Mouse (Mus musculus): Measurements from ENCODE around the gene Zfp451. TPM values are rescaled to one million over a fixed set of nuclear protein-coding genes. Genes with fewer than 3 reads are reported as not detected.

Zfp451 gene
- total RNA-seq, 2 experiments from 2014 or later: 35.3 to 38.5 TPM

GRCm38 (mm10) chr1:33717636-33718035 lies 96.8 kb downstream of the Zfp451 start:
- no peak for DNase-seq

- no peak for DNase-seq
Observed at GRCm38 (mm10) chr1:33714796-33715195, 99.6 kb downstream of the Zfp451 start.

GRCm38 (mm10) chr1:33712026-33712425 lies 102.4 kb downstream of the Zfp451 start:
- DNase-seq: no peak

Other genes starting within 250 kb of the Zfp451 start
- 1 to 10 TPM; 5.6 to 5.8 TPM for gene Prim2, start 144.8 kb downstream of the Zfp451 start, total RNA-seq (2021)
- gene Rab23, start 94.7 kb downstream of the Zfp451 start, total RNA-seq (2021): 10 to 100 TPM; 10.3 to 11.9 TPM
- gene Bag2, start 56.8 kb downstream of the Zfp451 start, total RNA-seq (2021): 10 to 100 TPM; 14.6 to 17.0 TPM
- 1 to 10 TPM; 1.2 TPM for gene Bend6, start 93.2 kb upstream of the Zfp451 start, total RNA-seq (2021)
- 100 to 1,000 TPM; 135 to 163 TPM for gene Dst, start 93.6 kb upstream of the Zfp451 start, total RNA-seq (2021)

Data from adrenal gland, postnatal 36 days (tissue).